Mouse (Mus musculus): Measurements from ENCODE around the gene Pex10. TPM values are rescaled to one million over a fixed set of nuclear protein-coding genes. Genes with fewer than 3 reads are reported as not detected.
A peak's percentile ranks its signal among the peaks of the same experiment; 100 is the strongest.

Pex10 gene
- polyA plus RNA-seq, 1 experiment from 2014 or later: 6.8 TPM

- H3K9me3 ChIP-seq (ENCODE audit: low read length): no peaks in the 10 kb centered on the region
- no peaks in the 10 kb centered on the region for H3K36me3 ChIP-seq (replicated peaks; ENCODE audit: insufficient read depth, low read length)
- H3K4me2 ChIP-seq (ENCODE audit: low read depth, low read length): no peak overlapping the region
- no peak for DNase-seq
- no peak overlapping the region for H3K27ac ChIP-seq (ENCODE audit: low read depth)
- ATAC-seq: no peak
- H3K27me3 ChIP-seq (ENCODE audit: insufficient read depth, low read length): 0 out of 2 replicates have a peak, but pooled peaks cover 7% of the 10 kb centered on the region
- no peak overlapping the region for H3K4me3 ChIP-seq (ENCODE audit: low read depth, low read length)
- no peak overlapping the region for H3K9ac ChIP-seq (replicated peaks)
- H3K4me1 ChIP-seq (ENCODE audit: insufficient read depth): no peaks in the 10 kb centered on the region
- 67% methylated on average over 7 of the region's 7 CpGs for WGBS (ENCODE audit: insufficient replicate concordance)
- TF ChIP-seq CTCF (IDR thresholded peaks at IDR 0.05; ENCODE audit: low read depth): no peak
- TF ChIP-seq EP300 (IDR thresholded peaks at IDR 0.05; ENCODE audit: low read depth): no peak
Measured at GRCm38 (mm10) chr4:155050116-155050515, 16.7 kb upstream of the Pex10 start.

DNA sequence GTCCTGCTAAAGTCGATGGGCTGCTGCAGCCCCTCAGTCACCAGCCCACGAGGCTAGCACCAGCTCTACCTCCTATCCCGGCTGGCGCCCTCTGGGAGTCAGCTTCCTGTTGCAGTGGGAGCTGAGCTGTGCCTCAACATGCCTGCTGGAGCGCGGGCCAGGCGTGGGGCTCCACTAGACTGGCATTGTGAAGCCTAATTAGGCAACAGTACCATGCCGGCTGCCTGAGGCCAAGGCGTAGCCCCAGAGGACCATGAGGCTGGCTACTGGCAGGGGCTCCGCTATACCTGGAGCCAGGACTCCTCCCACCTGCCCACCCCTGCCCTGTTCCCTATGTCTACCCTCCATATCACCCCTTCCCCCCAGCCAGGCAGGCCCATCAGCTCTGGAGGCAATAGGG, 10.1 kb upstream of the Pex10 start, which contains the start of gene Plch2:
TSS of gene Plch2 (minus strand) at position 61 of the 400 bp plus-strand sequence.
- Histone ChIP-seq H3K4me3 (ENCODE audit: low read depth, low read length) (no peak within 1 kb of the TSS), H3K27ac (ENCODE audit: low read depth) (no peak within 1 kb of the TSS), H3K4me2 (ENCODE audit: low read depth, low read length) (no peak within 1 kb of the TSS), H3K27me3 (ENCODE audit: insufficient read depth, low read length) (0 out of 2 replicates have a peak, but pooled peaks cover 3% of the 10 kb centered on the region), H3K36me3 (replicated peaks; ENCODE audit: insufficient read depth, low read length) (no peaks in the 10 kb centered on the region), H3K9ac (replicated peaks) (no peak within 1 kb of the TSS), H3K4me1 (ENCODE audit: insufficient read depth) (no peaks in the 10 kb centered on the region), H3K9me3 (ENCODE audit: low read length) (no peaks in the 10 kb centered on the region)
- TF ChIP-seq EP300 (IDR thresholded peaks at IDR 0.05; ENCODE audit: low read depth) (no peak), CTCF (IDR thresholded peaks at IDR 0.05; ENCODE audit: low read depth) (no peak)
- ATAC-seq (no peak), DNase-seq (no peak)
- 70% methylated on average over 10 of the region's 10 CpGs for WGBS (ENCODE audit: insufficient replicate concordance)

- Histone ChIP-seq H3K4me2 (ENCODE audit: low read depth, low read length) (no peak overlapping the region), H3K9me3 (ENCODE audit: low read length) (no peaks in the 10 kb centered on the region), H3K27me3 (ENCODE audit: insufficient read depth, low read length) (0 out of 2 replicates have a peak, but pooled peaks cover 3% of the 10 kb centered on the region), H3K4me1 (ENCODE audit: insufficient read depth) (no peaks in the 10 kb centered on the region), H3K4me3 (ENCODE audit: low read depth, low read length) (no peak overlapping the region), H3K36me3 (replicated peaks; ENCODE audit: insufficient read depth, low read length) (no peaks in the 10 kb centered on the region), H3K9ac (replicated peaks) (no peak overlapping the region), H3K27ac (ENCODE audit: low read depth) (no peak overlapping the region)
- DNase-seq: no peak
- no peak for ATAC-seq
- TF ChIP-seq CTCF (IDR thresholded peaks at IDR 0.05; ENCODE audit: low read depth): no peak
- TF ChIP-seq EP300 (IDR thresholded peaks at IDR 0.05; ENCODE audit: low read depth): no peak
- whole genome bisulfite sequencing (ENCODE audit: insufficient replicate concordance): 47% methylated on average over 10 of the region's 10 CpGs
Measured at GRCm38 (mm10) chr4:155058325-155058724, 8.5 kb upstream of the Pex10 start.

DNA sequence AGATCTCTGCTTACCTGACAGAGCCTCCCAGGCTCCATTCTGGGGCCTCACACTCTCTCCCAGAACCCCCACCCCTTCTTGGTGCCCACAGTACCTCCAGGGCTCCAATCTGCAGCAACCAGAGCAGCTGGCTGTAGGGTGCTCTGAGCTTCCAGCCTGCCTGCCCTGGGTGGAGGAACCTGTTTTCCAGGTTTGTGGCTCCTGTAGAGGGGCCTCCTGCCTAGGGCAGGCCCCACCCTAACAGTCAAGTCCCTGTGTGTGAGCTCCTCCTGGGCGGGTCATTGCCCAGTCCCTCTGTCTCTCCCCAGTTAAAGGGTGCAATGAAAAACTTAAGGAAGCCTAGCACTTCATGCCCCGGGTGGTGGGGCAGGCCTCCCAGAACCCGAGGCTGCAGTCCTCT, 2.9 kb upstream of the Pex10 start:
- Histone ChIP-seq H3K9me3 (ENCODE audit: low read length) (no peaks in the 10 kb centered on the region), H3K27me3 (ENCODE audit: insufficient read depth, low read length) (no peaks in the 10 kb centered on the region), H3K4me2 (ENCODE audit: low read depth, low read length) (no peak overlapping the region), H3K36me3 (replicated peaks; ENCODE audit: insufficient read depth, low read length) (peaks cover 7% of the 10 kb centered on the region; the same call in 1 of the 2 replicates), H3K9ac (replicated peaks) (no peak overlapping the region), H3K4me1 (ENCODE audit: insufficient read depth) (peaks cover 12% of the 10 kb centered on the region), H3K4me3 (ENCODE audit: low read depth, low read length) (no peak overlapping the region), H3K27ac (ENCODE audit: low read depth) (no peak overlapping the region)
- no peak for DNase-seq
- WGBS (ENCODE audit: insufficient replicate concordance): 56% methylated on average over 3 of the region's 3 CpGs
- no peak for ATAC-seq
- TF ChIP-seq CTCF (IDR thresholded peaks at IDR 0.05; ENCODE audit: low read depth): no peak
- no peak for TF ChIP-seq EP300 (IDR thresholded peaks at IDR 0.05; ENCODE audit: low read depth)

DNA sequence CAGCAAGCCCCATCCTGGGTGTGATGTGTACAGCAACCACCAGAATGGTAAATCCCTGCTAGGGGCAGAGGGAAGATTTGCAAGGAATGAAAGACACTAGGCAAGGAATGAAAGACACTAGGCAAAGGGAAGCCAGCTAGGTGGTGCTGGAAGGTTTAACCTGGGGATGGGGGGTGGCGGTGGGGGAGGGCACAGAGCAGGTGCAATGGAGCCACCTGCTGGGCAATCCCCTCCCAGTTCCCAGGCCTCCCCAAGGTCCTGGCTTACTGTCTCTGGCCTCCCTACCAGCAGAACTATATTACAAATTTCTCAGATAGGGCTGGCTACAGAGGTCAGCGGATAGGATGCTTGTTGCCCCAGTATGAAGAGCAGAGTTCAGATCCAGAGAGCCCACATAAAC, 2.3 kb upstream of the Pex10 start:
- no peak overlapping the region for H3K4me3 ChIP-seq (ENCODE audit: low read depth, low read length)
- DNase-seq: no peak
- WGBS (ENCODE audit: insufficient replicate concordance): 72% methylated on average over 2 of the region's 2 CpGs
- ATAC-seq: no peak
- H3K27ac ChIP-seq (ENCODE audit: low read depth): no peak overlapping the region
- H3K36me3 ChIP-seq (replicated peaks; ENCODE audit: insufficient read depth, low read length): peaks cover 10% of the 10 kb centered on the region; the same call in 1 of the 2 replicates
- H3K4me1 ChIP-seq (ENCODE audit: insufficient read depth): peaks cover 12% of the 10 kb centered on the region
- H3K9me3 ChIP-seq (ENCODE audit: low read length): no peaks in the 10 kb centered on the region
- no peaks in the 10 kb centered on the region for H3K27me3 ChIP-seq (ENCODE audit: insufficient read depth, low read length)
- no peak overlapping the region for H3K4me2 ChIP-seq (ENCODE audit: low read depth, low read length)
- no peak overlapping the region for H3K9ac ChIP-seq (replicated peaks)
- TF ChIP-seq CTCF (IDR thresholded peaks at IDR 0.05; ENCODE audit: low read depth) (no peak), EP300 (IDR thresholded peaks at IDR 0.05; ENCODE audit: low read depth) (no peak)

GRCm38 (mm10) chr4:155065970-155066833, 614 bp upstream of the Pex10 start:
- Histone ChIP-seq H3K27me3 (ENCODE audit: insufficient read depth, low read length) (no peaks in the 10 kb centered on the region), H3K4me2 (ENCODE audit: low read depth, low read length) (peak overlapping the region; percentile 86), H3K4me3 (ENCODE audit: low read depth, low read length) (peak overlapping the region; percentile 59), H3K4me1 (ENCODE audit: insufficient read depth) (peaks cover 12% of the 10 kb centered on the region), H3K9ac (replicated peaks) (peak overlapping the region; percentile 50; the same call in 1 of the 2 replicates), H3K9me3 (ENCODE audit: low read length) (no peaks in the 10 kb centered on the region), H3K36me3 (replicated peaks; ENCODE audit: insufficient read depth, low read length) (peaks cover 28% of the 10 kb centered on the region), H3K27ac (ENCODE audit: low read depth) (peak overlapping the region; percentile 81)
- 2% methylated on average over 15 of the region's 15 CpGs for WGBS (ENCODE audit: insufficient replicate concordance)
- DNase-seq: peak; percentile 89
- no peak; the same call in 1 of the 2 replicates for TF ChIP-seq EP300 (IDR thresholded peaks at IDR 0.05; ENCODE audit: low read depth)
- TF ChIP-seq CTCF (IDR thresholded peaks at IDR 0.05; ENCODE audit: low read depth): peak; percentile 94
- peak; percentile 67 for ATAC-seq

Measured in liver, postnatal 0 days (tissue).